Mouse (Mus musculus) forebrain, postnatal 0 days (tissue): ENCODE measurements around the gene Uckl1. TPM values are rescaled to one million over a fixed set of nuclear protein-coding genes. Genes with fewer than 3 reads are reported as not detected.

ENCODE experiments used
- ATAC-seq: fragments of 200-750 bp; cut with Nextera tagmentation; 2 replicates; pipeline ENCODE4 v1.8.0; 2017; ENCODE audit warnings: mild to moderate bottlenecking, moderate library complexity
- DNase-seq: peaks from one replicate; pipeline ENCODE4 v3.0.0-alpha.2; 2015
- H3K27ac ChIP-seq: fragments of 300-500 bp; sonication (generic); 2 replicates; pipeline ENCODE4 v1.5.1; 2014; ENCODE audit warnings: low read depth, mild to moderate bottlenecking, antibody characterized with exemption, low read length, moderate library complexity, mixed read lengths
- H3K27me3 ChIP-seq: fragments of 300-500 bp; sonication (generic); 2 replicates; pipeline ENCODE4 v1.6.1; 2014; ENCODE audit warnings: mild to moderate bottlenecking, low read length, mixed read lengths; ENCODE audit not compliant: insufficient read depth
- H3K36me3 ChIP-seq: fragments of 300-500 bp; sonication (generic); 2 replicates; pipeline ENCODE4 v1.6.1; 2014; ENCODE audit warnings: mild to moderate bottlenecking, moderate library complexity; ENCODE audit not compliant: insufficient read depth
- H3K4me1 ChIP-seq: fragments of 300-500 bp; sonication (generic); 2 replicates; pipeline ENCODE4 v1.6.1; 2014; ENCODE audit warnings: antibody characterized with exemption; ENCODE audit not compliant: insufficient read depth
- H3K4me2 ChIP-seq: fragments of 300-500 bp; sonication (generic); 2 replicates; pipeline ENCODE4 v1.6.1; 2014; ENCODE audit warnings: low read depth, mild to moderate bottlenecking, moderate library complexity
- H3K4me3 ChIP-seq: fragments of 300-500 bp; sonication (generic); 2 replicates; pipeline ENCODE4 v1.5.1; 2014; ENCODE audit warnings: low read depth, low read length, mixed read lengths
- H3K9ac ChIP-seq: fragments of 300-500 bp; sonication (generic); 2 replicates; pipeline ENCODE4 v1.6.1; 2014; ENCODE audit warnings: mild to moderate bottlenecking
- H3K9me3 ChIP-seq: fragments of 300-500 bp; sonication (generic); 2 replicates; pipeline ENCODE4 v1.6.1; 2016; ENCODE audit warnings: low read length
- CTCF ChIP-seq: sonication (generic); IDR thresholded peaks from 2 replicates; pipeline ENCODE4 v1.5.1; 2016; ENCODE audit warnings: antibody characterized with exemption, control low read depth, low read depth
- WGBS: fragments of 180-500 bp; shearing (Covaris S2); extraction: QIAGEN DNeasy Blood & Tissue Kit; methylation state at CpG from one replicate; pipeline ENCODE4 v1.1.7; 2014; 5-methylcytosine and 5-hydroxymethylcytosine counted together
- polyA plus RNA-seq: library from polyadenylated mRNA; unstranded; fragments of >200 nt; fragmentation: Nextera tagmentation; extraction: Ambion mirVana; gene quantifications from 2 replicates; pipeline ENCODE4 v1.2.1, GENCODE M21; 2015
- total RNA-seq: library from RNA; depleted of rRNA; stranded (reverse); fragments of >200 nt; gene quantifications from 2 replicates; pipeline ENCODE4 v1.2.3, GENCODE M21; 2014; rRNA removed

Gene Uckl1
- total RNA-seq (55.8 and 59.1 TPM in 2 replicates), polyA plus RNA-seq (42.7 and 43.0 TPM in 2 replicates)

DNA sequence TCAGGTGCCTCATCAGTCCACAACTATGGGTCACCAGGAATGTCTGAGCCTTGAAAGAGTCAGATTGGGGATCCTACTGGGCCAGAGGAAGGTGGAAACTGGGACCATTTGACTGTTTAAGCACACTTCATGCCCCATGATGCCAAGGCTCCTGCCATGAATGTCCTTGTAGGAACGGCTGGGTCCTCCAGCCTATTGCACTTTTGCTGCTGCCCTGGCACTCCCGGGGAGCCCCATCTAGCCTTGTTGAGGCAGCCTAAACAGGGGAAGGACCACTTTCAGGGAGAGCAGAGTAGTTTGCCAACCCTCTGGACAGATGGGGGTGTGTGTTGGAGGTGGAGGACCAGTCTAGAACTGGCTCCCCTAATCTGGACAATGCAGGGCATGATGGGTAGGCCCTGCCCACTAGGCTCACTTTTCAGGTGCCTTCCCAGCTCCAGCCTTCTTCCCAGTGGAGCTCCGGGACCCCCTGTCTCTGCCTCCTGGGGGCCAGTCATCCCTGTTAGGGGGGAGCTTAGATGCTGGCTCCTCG is at the start of gene Uckl1:
Uckl1 (minus strand) TSS at position 482 of the 532 bp plus-strand sequence.
- TF ChIP-seq CTCF = no peak
- H3K27ac ChIP-seq = no peak within 1 kb of the TSS
- H3K36me3 ChIP-seq = peaks cover 67% of the 10 kb centered on the region
- H3K9ac ChIP-seq = no peak within 1 kb of the TSS
- H3K4me3 ChIP-seq = no peak within 1 kb of the TSS
- H3K27me3 ChIP-seq = no peaks in the 10 kb centered on the region
- H3K4me2 ChIP-seq = no peak within 1 kb of the TSS
- ATAC-seq = no peak
- WGBS = 95% methylated on average over 4 of the region's 4 CpGs
- DNase-seq = no peak
- H3K4me1 ChIP-seq = peaks cover 9% of the 10 kb centered on the region; the same call in 1 of the 2 replicates
- H3K9me3 ChIP-seq = no peaks in the 10 kb centered on the region

DNA sequence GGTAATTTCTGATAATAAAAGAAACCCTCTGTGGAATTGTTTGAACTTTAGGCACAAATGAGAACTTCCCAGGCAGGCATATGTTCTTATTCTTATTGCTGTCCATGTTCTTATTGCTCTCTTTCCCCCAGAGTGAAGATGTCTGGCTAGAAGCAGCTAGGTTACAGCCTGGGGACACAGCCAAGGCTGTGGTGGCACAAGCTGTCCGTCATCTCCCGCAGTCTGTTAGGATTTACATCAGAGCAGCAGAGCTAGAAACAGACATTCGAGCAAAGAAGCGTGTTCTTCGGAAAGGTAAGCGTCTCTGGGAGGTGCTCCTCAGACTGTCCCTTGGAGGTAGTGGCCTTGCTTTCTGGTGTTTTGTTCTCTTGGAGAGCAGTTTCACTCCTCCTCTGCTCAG is 47.9 kb upstream of the Uckl1 start:
- Histone ChIP-seq H3K9me3 (no peaks in the 10 kb centered on the region), H3K27ac (no peak overlapping the region), H3K36me3 (peaks cover 58% of the 10 kb centered on the region), H3K27me3 (no peaks in the 10 kb centered on the region), H3K4me2 (no peak overlapping the region), H3K4me1 (no peaks in the 10 kb centered on the region), H3K9ac (no peak overlapping the region), H3K4me3 (no peak overlapping the region)
- 88% methylated on average over 6 of the region's 6 CpGs for WGBS
- no peak for DNase-seq
- TF ChIP-seq CTCF = no peak
- ATAC-seq = no peak

- no peak overlapping the region for H3K27ac ChIP-seq
- no peak overlapping the region for H3K4me3 ChIP-seq
- no peak overlapping the region for H3K4me2 ChIP-seq
- no peaks in the 10 kb centered on the region for H3K4me1 ChIP-seq
- TF ChIP-seq CTCF = no peak
- ATAC-seq (no peak), DNase-seq (no peak)
- no peak overlapping the region for H3K9ac ChIP-seq
- no peaks in the 10 kb centered on the region for H3K27me3 ChIP-seq
- no peaks in the 10 kb centered on the region for H3K9me3 ChIP-seq
- peaks cover 35% of the 10 kb centered on the region for H3K36me3 ChIP-seq
These were observed 43.8 kb upstream of the Uckl1 start for GRCm38 (mm10) chr2:181628471-181628870.

GRCm38 (mm10) chr2:181623401-181623800 is 38.7 kb upstream of the Uckl1 start:
- no peak overlapping the region for H3K9ac ChIP-seq
- H3K27me3 ChIP-seq = no peaks in the 10 kb centered on the region
- no peak overlapping the region for H3K4me3 ChIP-seq
- DNase-seq (peak; percentile 17), ATAC-seq (0 out of 2 replicates have a peak, but pooled peaks have one; percentile 32)
- no peaks in the 10 kb centered on the region for H3K4me1 ChIP-seq
- peak; percentile 62 for TF ChIP-seq CTCF
- H3K36me3 ChIP-seq = peaks cover 39% of the 10 kb centered on the region
- no peak overlapping the region for H3K4me2 ChIP-seq
- no peak overlapping the region for H3K27ac ChIP-seq
- H3K9me3 ChIP-seq = no peaks in the 10 kb centered on the region

- no peak for TF ChIP-seq CTCF
- H3K9ac ChIP-seq = no peak overlapping the region
- no peak for ATAC-seq
- H3K4me2 ChIP-seq = no peak overlapping the region
- DNase-seq = no peak
- no peak overlapping the region for H3K27ac ChIP-seq
- peaks cover 40% of the 10 kb centered on the region for H3K36me3 ChIP-seq
- no peak overlapping the region for H3K4me3 ChIP-seq
- 92% methylated on average over 5 of the region's 5 CpGs for WGBS
- no peaks in the 10 kb centered on the region for H3K4me1 ChIP-seq
- H3K9me3 ChIP-seq = no peaks in the 10 kb centered on the region
- no peaks in the 10 kb centered on the region for H3K27me3 ChIP-seq
These were observed 34.2 kb upstream of the Uckl1 start for GRCm38 (mm10) chr2:181618761-181619495.

- H3K27me3 ChIP-seq = no peaks in the 10 kb centered on the region
- H3K4me1 ChIP-seq = peaks cover 13% of the 10 kb centered on the region
- peak overlapping the region; percentile 57 for H3K4me2 ChIP-seq
- peak overlapping the region; percentile 87; the same call in 1 of the 2 replicates for H3K4me3 ChIP-seq
- H3K9ac ChIP-seq = no peak overlapping the region
- no peak for TF ChIP-seq CTCF
- DNase-seq = no peak
- 0 out of 2 replicates have a peak, but pooled peaks cover 3% of the 10 kb centered on the region for H3K36me3 ChIP-seq
- no peak for ATAC-seq
- 77% methylated on average over 4 of the region's 4 CpGs for WGBS
- no peak overlapping the region for H3K27ac ChIP-seq
- no peaks in the 10 kb centered on the region for H3K9me3 ChIP-seq
These were observed 17.7 kb upstream of the Uckl1 start for GRCm38 (mm10) chr2:181602367-181602766.

- 29% methylated on average over 10 of the region's 10 CpGs for WGBS
- Histone ChIP-seq H3K4me1 (peaks cover 13% of the 10 kb centered on the region), H3K9me3 (no peaks in the 10 kb centered on the region), H3K36me3 (0 out of 2 replicates have a peak, but pooled peaks cover 3% of the 10 kb centered on the region), H3K4me2 (peak overlapping the region; percentile 57), H3K27me3 (no peaks in the 10 kb centered on the region), H3K27ac (peak overlapping the region; percentile 84), H3K9ac (peak overlapping the region; percentile 94), H3K4me3 (peak overlapping the region; percentile 87)
- no peak for DNase-seq
- no peak for TF ChIP-seq CTCF
- ATAC-seq = no peak
These were observed 17.1 kb upstream of the Uckl1 start for GRCm38 (mm10) chr2:181601751-181602145.
